Mouse (Mus musculus) left cerebral cortex, adult 11 months (tissue): ENCODE results near the gene Dao.

Experiments used
- DNase-seq: peaks from one replicate; pipeline ENCODE4 v3.0.0; 2022; ENCODE audit warnings: low spot score

Gene Dao

DNA sequence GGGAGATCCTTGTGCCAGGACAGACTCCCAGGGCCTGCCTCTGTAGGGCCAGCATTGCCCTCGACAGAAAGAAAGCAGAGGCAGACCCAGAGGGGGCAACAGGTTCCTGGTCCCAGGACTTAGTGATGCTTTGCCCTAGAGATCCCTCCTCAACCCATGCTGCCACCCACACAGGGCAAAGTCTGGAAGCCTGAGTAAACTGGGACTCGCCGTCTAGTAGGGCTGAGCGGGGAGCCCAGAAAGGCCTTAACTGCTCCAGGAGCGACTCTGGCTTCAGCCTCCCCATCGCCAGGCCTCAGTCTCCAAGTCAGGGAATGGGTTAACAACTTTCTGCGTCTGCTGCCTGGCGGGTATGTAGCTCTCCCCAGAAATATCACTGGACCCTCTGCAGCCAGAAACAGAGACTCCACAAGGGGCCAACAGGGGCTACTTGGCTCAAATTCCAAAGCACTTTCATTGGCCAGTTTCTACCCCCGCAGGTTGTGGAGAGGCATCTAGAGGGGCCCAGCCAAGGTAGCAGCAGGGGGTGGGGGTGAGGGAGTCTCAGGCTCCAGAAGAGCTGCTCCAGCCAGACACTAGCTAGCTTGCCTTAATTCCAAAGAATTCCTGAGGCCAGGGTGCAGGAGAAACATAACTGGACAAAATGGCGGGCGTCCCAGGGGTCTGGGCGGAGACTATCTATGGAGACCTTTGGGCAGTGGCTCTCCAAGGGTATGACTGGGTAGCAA, 23.9 kb downstream of the Dao start:
- DNase-seq: no peak

DNA sequence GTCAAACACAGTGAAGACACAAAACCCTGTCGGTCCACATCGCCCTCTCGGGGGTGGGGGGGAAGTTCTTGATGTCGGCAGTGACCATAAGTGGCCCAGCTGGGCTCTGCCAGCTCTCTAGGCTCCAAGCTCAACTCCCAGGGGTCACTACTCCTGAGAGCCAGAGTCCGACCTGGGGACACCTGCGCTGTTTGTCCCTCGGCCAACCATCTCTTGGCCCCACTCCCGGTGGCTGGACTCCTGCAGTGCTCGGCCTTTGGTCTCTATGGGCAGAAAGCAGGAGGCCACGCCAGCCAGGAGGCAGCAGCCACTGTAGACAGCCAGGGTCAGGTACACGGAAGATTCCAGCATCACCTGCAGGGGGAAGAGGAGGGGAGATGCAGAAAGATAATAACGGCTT, 24.6 kb downstream of the Dao start:
- no peak for DNase-seq

DNA sequence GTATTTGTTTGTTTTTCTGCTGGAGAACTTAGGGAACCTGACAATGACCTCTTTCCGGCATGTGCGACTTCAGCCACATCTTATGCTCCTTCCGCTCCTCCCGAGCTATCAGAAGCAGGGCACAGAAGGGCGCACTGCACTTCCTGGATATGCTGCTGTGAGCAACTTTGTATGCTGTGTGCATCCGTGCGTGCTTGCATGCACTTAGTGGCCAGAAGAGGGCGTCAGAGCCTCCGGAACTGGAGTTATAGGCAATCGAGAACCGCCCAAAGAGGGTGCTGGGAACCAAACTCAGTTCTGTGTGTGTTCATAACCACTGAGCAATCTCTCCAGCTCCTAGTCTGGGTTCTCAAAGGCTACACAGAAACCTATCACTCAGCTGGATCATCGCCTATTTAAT, 27.1 kb downstream of the Dao start:
- DNase-seq: no peak

DNA sequence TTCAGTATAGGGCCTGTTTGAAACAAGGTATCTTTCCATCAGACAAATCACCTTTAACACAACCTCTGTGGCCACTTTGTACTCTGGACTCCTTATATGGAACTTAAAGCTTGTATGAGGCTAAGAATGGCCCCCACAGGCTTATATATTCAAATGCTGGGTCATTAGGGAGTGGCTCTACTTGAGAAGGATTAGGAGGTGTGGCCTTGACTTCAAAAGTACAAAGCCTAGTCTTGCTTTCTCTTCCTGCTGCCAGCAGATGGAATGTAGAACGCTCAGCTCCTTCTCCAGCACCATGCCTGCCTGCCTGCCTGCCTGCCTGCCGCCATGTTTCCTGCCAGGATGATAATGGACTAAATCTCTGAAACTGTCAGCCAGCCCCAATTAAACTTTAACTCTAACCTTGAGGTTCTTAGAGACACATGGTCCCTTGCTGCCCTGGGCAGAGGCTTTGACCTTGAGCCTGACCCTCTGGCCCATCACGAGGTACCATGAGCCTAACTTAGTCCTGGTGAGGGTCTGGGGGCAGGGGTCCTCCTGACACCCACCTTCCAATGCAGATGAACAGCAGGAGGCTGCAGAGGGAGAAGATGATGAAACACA, 28.8 kb downstream of the Dao start:
- no peak for DNase-seq

DNA sequence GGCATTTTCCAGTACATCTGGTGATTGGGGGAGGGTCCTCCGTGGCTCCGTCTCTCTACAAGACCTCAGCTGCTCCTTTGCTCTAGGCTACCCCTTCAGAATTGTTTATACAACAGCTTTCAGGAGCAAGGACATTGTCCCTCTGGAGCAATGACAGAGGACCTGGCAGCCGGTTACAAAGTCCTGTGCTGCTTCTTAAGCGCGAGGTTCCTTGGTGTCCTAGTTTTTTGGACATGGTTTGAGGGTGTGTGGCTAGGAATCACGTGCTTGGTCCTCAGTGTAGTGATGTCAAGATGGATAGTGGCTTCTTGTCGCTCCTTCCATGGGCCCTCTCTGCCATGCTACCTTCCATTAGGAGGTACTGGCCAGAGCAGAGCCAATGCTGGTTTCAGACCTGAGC, 30.9 kb downstream of the Dao start:
- no peak for DNase-seq

DNA sequence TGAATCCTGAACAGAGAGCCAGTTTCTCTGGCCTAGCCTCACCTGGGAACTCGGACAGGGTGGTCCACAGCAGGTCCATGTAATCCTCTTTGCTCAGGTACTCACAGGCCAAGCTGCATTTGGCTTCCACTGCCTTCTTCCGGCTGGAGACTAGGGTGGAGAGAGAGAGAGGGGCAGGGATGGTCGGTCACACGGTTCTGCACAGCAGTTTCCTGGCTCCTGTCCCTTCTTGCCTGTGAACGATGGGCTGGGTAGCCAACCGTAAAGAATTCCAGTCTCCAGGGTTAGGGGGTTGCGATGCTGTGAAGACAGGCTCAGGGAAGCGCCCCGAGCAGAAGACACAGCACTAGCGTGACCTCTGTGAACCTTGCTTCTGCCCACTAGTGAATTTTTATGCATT, 31.6 kb downstream of the Dao start:
- DNase-seq: no peak

DNA sequence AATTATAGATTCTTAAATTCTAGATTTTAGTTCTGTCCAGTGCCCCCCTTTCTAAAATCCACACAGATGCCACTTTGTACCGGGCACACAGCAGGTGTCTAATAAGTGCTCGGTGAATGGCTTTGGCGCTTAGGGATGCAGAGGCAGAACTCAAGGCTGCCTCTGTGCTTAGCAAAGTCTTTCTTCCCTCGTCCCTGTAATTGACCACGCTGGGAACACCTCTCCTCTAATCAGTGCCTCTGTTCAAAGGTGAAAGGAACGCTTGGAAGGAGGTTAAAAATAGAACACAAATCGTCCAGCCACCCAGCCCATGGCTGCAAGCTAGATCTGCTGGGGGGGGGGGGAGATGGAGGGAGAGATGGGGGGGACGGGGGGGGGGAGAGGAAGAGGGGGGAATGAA, 37.0 kb downstream of the Dao start:
- DNase-seq: no peak

DNA sequence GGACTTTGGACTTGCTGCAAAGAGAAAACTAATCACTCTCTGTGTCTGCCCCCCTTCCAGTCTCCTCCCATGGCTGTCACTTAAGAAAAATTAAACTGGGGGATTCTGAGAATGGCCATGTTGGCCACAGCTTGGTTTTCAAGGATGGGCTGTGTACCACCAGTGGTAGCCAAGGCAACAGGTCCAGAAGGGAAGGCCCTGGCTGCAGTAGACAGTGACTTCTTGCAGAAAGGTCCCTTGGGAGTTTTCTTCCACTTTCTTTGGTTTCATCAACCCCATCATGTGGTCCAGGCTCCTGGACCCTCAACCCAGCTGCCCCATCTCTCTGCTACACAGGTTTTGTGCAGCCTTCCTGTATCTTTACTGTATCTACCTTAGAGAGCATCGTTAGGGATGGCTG, 37.4 kb downstream of the Dao start:
- no peak for DNase-seq

DNA sequence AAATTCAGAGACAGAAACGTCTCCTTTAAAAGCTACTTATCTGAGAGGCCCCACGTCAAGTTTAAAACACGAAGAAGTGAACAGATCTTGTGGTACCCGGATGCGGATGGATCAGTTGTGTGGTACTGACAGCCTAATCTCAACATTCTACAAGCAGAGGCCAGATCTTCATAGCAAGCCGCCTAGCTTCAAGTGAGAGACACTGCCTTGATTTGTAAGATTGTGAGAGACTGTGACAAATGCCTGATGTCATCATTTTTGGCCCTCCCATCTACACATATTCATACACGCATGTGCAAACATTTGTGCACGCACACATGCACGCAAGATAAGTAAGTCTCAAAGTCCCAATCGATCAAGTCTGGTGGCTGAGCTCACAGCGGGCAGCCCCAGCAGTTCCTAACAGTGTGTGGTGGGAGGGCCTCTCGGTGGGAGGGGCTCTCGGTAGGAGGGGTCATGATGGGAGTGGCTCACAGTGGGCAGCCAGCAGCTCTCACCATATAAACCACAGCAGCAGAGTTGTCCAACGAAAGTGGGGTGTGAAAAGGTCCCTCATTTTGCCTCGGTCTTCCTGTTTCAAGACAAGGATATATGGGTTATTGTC, 37.9 kb downstream of the Dao start:
- DNase-seq: no peak

DNA sequence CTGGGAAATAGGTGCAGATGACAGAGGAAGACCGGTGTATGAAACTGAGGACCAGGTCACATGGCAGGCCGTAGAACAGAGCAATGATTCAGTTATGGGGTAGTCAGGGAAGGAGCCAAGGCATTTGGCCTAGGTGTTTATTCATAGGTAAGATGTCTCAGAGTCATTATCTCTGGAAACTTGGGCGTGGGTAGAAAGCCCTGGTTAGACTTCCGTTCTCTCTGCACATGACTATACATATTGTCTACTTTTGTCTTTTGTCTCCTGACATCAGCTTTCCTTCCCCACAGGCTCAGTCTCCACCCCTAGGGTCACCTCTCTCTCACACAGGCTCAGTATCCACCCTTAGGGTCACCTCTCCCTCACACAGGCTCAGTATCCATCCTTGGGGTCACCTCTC, 40.3 kb downstream of the Dao start:
- DNase-seq: no peak

DNA sequence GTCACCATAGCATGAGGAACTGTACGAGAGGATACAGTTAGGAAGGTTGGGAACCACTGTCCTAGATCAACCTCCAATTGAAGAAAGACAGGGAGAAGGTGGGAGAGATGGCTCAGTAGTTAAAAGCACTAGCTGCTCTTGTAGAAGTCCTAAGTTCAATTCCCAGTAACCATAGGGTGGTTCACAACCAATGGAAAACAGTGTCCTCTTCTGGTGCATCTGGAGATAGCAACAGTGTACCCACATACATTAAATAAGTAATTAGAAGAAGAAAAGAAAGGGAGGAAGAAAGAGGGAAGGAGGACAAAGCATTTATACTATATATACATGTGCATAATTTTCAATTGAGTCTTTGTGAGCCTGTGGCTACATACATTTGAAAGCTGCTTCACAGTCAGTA, 41.6 kb downstream of the Dao start:
- no peak for DNase-seq

DNA sequence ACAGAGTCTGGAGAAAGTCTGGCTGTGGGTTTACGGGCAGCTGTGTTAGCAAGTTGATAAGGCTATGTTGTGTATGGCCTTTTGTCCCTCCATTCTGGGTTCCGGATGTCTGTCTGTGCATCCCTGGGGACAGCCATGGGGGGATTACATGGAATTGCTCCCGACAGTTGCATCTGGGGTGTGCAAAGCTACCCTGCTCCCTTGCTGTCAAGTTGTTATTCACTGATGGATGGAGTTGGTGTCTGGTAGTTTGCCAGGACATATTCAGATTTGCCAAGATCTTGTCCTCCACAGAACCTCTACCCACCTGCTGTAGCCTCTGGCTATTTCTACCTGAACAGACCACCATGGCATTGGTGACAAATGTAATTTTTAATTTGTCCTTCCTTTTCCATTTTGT, 42.6 kb downstream of the Dao start:
- DNase-seq: no peak

DNA sequence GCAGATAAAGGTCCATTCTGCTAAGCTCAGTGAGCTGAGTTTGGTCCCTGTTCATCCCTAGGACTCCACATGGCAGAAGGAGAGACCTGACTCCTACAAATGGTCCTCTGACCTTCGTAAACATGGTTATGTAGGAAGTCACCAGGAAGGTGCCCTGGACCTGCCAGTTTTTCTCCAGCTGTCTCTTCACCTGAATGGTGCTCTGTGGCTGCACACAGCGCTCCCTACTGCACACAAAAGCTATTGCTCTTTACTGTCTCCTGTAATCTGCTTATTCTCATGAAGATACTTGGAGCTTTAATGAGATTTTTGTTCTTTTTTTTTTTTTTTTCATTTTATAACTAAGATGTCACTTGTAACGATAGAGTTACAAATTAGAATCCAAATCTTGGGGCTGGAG, 43.1 kb downstream of the Dao start:
- no peak for DNase-seq

DNA sequence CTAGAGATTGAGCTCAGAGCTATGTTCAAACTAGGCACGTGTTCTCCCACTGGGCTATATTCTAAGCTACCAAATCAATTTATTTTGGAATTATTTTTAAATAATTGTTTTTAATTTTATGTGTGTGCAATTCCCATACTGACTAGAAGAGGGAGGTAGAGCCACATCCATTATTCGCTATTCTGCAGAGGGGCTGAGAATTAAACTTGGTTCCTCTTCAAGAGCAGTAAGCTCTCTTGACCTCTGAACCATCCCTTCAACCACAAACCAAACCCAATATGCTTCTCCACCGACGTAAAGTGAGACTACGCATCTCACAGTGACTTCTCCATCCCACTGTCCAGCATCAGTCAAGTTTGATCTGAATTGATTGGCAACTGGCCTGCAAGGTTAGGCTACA, 43.7 kb downstream of the Dao start:
- no peak for DNase-seq

DNA sequence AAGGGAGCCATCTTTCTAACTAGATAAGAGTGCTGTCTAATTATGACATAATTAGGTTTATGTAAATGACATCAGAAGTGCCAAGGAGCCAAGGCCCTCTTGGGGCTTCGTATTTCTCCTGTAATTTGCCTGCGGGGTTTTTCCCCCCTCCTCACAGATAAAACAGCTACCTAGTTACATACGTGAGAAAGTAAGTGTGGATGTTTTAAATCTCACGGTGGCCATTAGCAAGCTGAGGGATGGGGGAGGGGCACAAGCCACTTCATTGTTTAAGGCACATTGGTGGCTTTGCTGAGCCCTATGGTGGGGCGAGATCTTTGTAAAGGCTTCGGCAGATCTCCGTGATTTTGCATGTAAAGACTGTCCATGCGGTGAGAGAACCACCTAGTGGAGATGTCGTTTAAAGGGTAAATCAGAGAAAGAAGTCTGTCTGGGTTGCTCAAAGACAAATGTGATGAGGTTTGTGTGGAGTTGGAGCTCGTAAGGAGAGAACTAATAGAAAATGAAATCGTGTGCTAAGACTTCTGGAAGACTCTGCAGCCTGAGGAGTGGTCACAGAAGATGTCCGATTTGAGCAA, 45.3 kb downstream of the Dao start:
- no peak for DNase-seq

DNA sequence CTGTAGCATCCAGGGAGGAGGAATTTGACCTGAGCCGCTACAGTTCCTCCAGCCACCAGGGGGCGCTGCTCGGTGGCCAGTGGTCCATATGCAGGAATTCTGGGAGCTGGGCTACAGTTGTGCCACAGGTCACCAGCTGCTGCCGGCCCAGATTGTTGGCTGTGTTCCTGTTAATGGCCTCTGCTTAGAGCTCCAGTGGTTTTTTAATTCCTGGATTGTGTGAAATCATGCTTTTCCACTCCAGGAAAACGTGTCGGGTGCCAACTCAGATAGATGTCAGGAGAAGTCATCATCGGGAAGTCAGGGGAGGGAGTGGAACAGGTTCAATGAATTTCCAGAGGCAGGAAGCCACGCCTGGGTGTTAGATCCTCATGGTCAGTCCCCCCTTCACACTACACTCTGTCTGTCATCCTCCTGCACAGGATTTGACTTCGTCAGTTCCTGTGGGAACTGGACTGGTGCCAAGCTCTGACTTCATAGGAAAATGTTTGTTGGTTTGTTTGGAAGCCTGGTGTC, 48.8 kb downstream of the Dao start:
- no peak for DNase-seq

DNA sequence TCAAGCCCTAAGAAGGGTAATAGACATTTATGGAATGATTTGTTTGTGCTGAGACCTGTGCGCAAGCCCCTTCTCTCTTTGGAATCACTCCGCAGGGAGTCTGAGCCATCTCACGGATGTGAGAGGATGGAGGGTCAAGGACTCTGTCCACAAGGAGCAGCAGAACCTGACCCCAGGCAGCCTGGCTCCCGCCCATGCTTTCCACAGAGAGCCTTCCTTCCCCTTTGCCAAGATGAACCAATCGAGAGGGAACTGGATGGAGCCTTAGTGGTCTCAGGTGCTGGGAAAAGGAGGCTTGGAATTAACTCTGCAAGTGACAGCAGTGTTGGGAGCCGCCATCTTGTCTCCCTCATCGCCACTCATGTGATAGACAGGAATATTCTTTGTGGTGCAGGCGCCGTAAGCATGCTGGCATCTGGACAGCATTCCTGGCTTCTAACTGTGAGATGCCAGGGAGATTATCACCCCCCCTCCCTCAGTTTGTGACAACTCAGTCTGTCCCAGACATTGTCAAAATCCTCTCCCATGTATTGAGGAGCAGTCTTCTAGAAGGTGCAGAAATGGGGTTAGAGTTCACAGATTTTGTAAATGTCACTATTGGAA, 53.7 kb downstream of the Dao start:
- DNase-seq: no peak

DNA sequence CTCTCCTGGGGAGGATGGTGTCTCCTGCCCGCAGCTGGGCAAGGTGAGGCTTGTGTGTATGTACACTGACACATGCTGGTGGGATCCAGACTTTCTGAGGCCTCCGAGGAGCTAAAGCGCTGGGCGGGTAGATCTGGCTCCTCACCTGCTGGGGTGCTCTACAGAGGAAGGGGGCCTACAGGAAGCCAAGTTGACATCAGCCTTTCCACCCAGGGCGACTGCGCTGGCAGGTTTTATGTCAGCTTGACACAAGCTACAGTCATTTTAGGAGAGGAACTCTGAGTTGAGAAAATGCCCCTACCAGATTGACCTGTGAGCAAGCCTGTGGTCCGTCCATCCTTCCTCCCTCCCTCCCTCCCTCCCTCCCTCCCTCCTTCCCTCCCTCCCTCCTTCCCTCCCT, 58.2 kb downstream of the Dao start:
- DNase-seq: no peak

DNA sequence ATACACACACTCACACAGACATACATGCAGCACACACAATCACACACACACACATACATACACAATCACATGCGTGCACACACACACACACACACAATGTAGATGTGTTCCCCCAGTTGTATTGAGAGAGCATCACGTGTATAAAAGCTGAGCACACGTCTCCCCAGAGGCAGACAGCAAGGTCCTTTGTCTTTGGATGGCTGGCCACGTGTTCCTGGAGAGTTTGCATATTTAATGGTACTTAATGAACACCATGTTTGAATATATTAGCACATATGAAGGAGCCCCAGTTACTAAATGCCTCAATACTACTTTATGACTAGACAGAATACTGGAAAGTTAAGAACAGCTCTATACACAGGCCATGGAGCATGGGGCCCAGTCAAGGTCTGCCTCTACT, 60.5 kb downstream of the Dao start:
- no peak for DNase-seq

DNA sequence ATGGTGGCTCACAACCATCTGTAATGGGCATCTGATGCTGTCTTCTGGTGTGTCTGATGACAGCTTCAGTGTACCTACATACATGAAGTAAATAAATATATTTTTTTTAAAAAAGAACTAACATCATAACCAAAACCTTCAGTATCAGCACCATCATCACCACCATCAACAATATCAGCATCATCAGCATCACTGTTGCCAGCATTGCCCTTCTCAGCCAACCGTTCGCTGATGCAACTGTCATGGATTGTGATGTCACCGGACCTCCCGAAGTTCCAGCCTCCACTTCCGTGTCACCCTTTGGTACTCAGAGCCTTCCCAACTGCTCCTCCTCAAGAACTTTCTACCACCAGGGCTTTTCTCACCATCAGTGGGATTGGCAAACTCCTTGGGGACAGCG, 61.7 kb downstream of the Dao start, which contains the start of gene Usp30:
Gene Usp30 (plus strand): TSS at position 301 of the 400 bp plus-strand sequence.
- DNase-seq: no peak

DNA sequence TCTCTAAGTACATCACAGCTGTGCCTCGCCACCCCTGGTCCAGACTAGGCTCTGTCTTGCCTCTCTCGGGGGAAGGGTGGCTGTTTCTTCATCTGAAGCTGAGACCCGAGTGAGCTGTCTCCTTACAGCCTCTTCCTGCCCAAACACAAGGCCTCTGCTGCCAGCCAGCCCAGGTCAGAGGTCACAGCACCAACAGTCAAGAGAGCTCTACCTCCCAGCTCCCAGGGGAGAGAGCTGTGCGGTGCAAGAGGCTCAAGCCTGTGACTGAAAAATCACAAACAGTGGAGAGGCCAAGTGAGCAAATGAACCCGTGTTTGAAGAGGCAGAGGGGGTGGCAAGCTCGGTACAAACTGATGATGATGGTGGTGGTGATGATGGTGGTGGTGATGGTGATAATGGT, 63.1 kb downstream of the Dao start:
- DNase-seq: no peak

DNA sequence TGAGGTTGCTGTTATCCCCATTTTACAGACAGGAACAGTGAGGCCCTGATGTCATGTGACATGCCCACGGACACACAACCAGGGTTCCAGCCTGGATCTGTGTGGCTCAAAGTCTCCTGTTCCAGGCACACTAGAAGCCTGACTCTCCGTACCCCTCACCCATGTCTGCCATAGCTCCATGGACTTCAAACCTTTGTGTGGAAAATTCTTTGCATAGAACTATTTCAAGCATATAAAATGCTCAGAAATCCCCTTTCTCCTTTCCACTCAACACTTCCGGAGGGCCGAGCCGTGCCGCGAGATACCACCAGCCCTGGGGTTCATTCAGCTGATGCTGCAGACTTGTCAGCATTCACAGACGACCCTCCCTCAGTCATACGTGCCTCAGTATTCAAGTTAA, 64.0 kb downstream of the Dao start:
- DNase-seq: no peak

DNA sequence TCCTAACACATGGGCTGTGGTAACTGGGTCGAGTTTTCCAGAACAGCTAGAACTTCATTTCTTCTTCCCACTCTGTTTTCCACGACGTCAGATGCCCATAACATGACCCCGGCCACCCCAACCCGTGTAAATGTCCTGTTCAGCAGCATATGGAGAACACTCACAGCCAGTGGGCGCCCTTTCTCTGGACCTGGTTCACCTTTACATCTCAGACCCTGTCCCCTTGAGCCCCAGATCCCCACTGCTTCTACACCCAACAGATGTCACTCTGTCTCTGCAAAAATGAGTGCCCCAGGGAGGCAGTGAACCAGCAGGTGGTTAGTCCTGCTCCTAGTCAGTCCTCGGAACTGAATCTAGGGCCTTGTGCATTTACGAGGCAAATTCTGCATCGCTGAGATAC, 64.5 kb downstream of the Dao start:
- no peak for DNase-seq
